Mouse (Mus musculus) kidney, adult 2 months (tissue): ENCODE data around the gene Nt5c.

Experiments used
- CTCF ChIP-seq: fragments of 200-500 bp; conservative IDR thresholded peaks from 2 replicates; pipeline ENCODE4 v1.5.1; 2011; ENCODE audit warnings: low read depth, mild to moderate bottlenecking, control low read depth, low read length, moderate library complexity, mixed read lengths; ENCODE audit not compliant: insufficient read depth, insufficient read length
- POLR2A ChIP-seq: fragments of 200-500 bp; IDR thresholded peaks from one replicate; pipeline ENCODE4 v1.6.1; 2011; ENCODE audit warnings: low read depth, low read length, control low read depth

DNA sequence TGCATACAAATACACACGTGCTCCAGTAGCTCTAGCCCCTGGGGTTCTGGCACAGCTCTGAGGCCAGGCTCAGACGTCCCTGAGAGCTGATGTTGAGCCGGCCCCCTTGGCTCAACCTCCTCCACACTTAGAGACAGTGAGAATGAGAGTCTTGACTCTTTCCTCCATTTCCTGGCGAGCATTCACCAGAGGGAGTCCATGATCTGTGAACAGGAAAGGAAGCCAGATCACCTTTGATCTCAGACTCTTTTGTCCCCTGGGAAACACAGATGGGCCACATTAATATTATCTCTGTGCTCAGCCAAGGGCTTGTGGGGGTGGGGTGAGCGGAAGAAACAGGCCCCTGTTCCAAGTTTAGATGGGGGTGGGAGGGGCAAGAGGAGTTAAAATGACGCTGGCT lies 34.3 kb downstream of the Nt5c start:
- TF ChIP-seq CTCF (no peak), POLR2A (no peak)
